Mouse (Mus musculus): ENCODE data around the gene Ccpg1os. TPM values are rescaled to one million over a fixed set of nuclear protein-coding genes. Genes with fewer than 3 reads are reported as not detected.

Ccpg1os gene
- polyA plus RNA-seq, 1 experiment, result 6.5 TPM

- H3K27ac ChIP-seq (ENCODE audit: insufficient read depth, low read length), result no peak overlapping the region
- TF ChIP-seq POLR2A (IDR thresholded peaks at IDR 0.05; ENCODE audit: low read depth, low read length), result no peak
- TF ChIP-seq CTCF (IDR thresholded peaks at IDR 0.05; ENCODE audit: borderline replicate concordance, insufficient read depth, low read length), result no peak
- no peak overlapping the region for H3K4me3 ChIP-seq (ENCODE audit: insufficient read depth, low read length)
- no peaks in the 10 kb centered on the region for H3K4me1 ChIP-seq (ENCODE audit: control insufficient read depth, insufficient read depth, low read length)
These were observed 49.9 kb downstream of the Ccpg1os start for GRCm38 (mm10) chr9:72935309-72935708.

GRCm38 (mm10) chr9:72931166-72931790 lies 53.9 kb downstream of the Ccpg1os start:
- Histone ChIP-seq H3K4me3 (ENCODE audit: insufficient read depth, low read length) (no peak overlapping the region), H3K4me1 (ENCODE audit: control insufficient read depth, insufficient read depth, low read length) (no peaks in the 10 kb centered on the region), H3K27ac (ENCODE audit: insufficient read depth, low read length) (no peak overlapping the region)
- no peak for TF ChIP-seq POLR2A (IDR thresholded peaks at IDR 0.05; ENCODE audit: low read depth, low read length)
- no peak for TF ChIP-seq CTCF (IDR thresholded peaks at IDR 0.05; ENCODE audit: borderline replicate concordance, insufficient read depth, low read length)

Other genes starting within 250 kb of the Ccpg1os start
- 0.32 and 0.37 TPM in 2 replicates for gene Prtg, start 178.5 kb downstream of the Ccpg1os start, polyA plus RNA-seq (2011; ENCODE audit: insufficient read length, low read depth, missing spikeins)
- gene Pygo1, start 59.7 kb downstream of the Ccpg1os start, polyA plus RNA-seq (2011; ENCODE audit: insufficient read length, low read depth, missing spikeins), result 5.0 and 8.0 TPM in 2 replicates
- gene Dyx1c1, start 26.6 kb downstream of the Ccpg1os start, polyA plus RNA-seq (2011; ENCODE audit: insufficient read length, low read depth, missing spikeins), result 0.86 and 0.95 TPM in 2 replicates
- 0.30 TPM in 1 of 2 replicates, not detected in the other for gene Gm44503, start 26.5 kb downstream of the Ccpg1os start, polyA plus RNA-seq (2011; ENCODE audit: insufficient read length, low read depth, missing spikeins)
- gene Ccpg1, start within 50 bp of the Ccpg1os start, polyA plus RNA-seq (2011; ENCODE audit: insufficient read length, low read depth, missing spikeins), result 28.1 and 30.7 TPM in 2 replicates
- 15.9 and 17.5 TPM in 2 replicates for gene Pigb, start 55.0 kb upstream of the Ccpg1os start, polyA plus RNA-seq (2011; ENCODE audit: insufficient read length, low read depth, missing spikeins)
- 2.5 and 5.1 TPM in 2 replicates for gene Rab27a, start 59.5 kb upstream of the Ccpg1os start, polyA plus RNA-seq (2011; ENCODE audit: insufficient read length, low read depth, missing spikeins)
- gene Khdc3, start 116.5 kb upstream of the Ccpg1os start, polyA plus RNA-seq (2011; ENCODE audit: insufficient read length, low read depth, missing spikeins), result not detected in 2 replicates
- gene Gm20509, start 117.1 kb upstream of the Ccpg1os start, polyA plus RNA-seq (2011; ENCODE audit: insufficient read length, low read depth, missing spikeins), result not detected in 2 replicates
- gene Rsl24d1, start 128.0 kb upstream of the Ccpg1os start, polyA plus RNA-seq (2011; ENCODE audit: insufficient read length, low read depth, missing spikeins), result 49.7 and 60.8 TPM in 2 replicates

Measured in embryonic fibroblast, embryonic 13.5 days (primary cell).